Mouse (Mus musculus) regulatory T cell (primary cell): ENCODE measurements around the gene Il15ra.

Experiments
- in situ Hi-C: fragments of 300-600 bp; cut with MboI, MseI; formaldehyde crosslinking; loops from one replicate; pipeline ENCODE4 v1.15.1; 2025; ENCODE audit warnings: high pct_unique_total_duplicates

The Il15ra gene

GRCm38 (mm10) chr2:11777091-11778068, 72.3 kb downstream of the Il15ra start, which contains the start of the genes Fbh1 and Ankrd16:
Fbh1 (minus strand) TSS chr2:11777582.
Ankrd16 (plus strand) TSS chr2:11777876.
- in situ Hi-C loops, result loop anchor here (10.0 kb wide), 1 partner anchor 173 kb away; the partner anchor contains the start of gene Rbm17

- in situ Hi-C loops, result loop anchor here (10.0 kb wide), 1 partner anchor 173 kb away; the partner anchor contains the start of gene Rbm17
These were observed 73.2 kb downstream of the Il15ra start for GRCm38 (mm10) chr2:11778087-11778823.
